10 mouse cellular contexts compared by ENCODE assay signal in genomic region chr10:83724351-83725059, GRCm38 (mm10). TPM values are rescaled to one million over a fixed set of nuclear protein-coding genes. Genes with fewer than 3 reads are reported as not detected.
DNase-seq lines count a peak whose midpoint lies in the region; ATAC-seq and TF ChIP-seq lines count a peak whose summit lies in the region.
"Had no signal": no experiment of that assay in that cellular context is flagged by ENCODE, and none has a peak within 500 bp of the region (broad histone marks: within the 10 kb centered on the region; RNA-seq: fewer than 3 reads in every experiment).

No protein-coding gene starts in this region.

- no peak for ATAC-seq in megakaryocyte progenitor cell, adult 5-6 weeks (replicated peaks; ENCODE audit: poor library complexity)
- ATAC-seq: forebrain, embryonic 14.5 days had no signal

- peaks cover 10% of the 10 kb centered on the region for H3K27me3 ChIP-seq in CH12.LX (replicated peaks)

- TF ChIP-seq RAD21 in CH12.LX (IDR thresholded peaks at IDR 0.05; ENCODE audit: low read depth, low read length): no peak; the same call in 1 of the 2 replicates

- H3K79me2 ChIP-seq in CH12.LX (replicated peaks; ENCODE audit: control insufficient read depth, extremely low read depth, insufficient read depth, poor library complexity, severe bottlenecking): no peaks in the 10 kb centered on the region

- in situ Hi-C loops in CH12.LX (cut with MboI; ENCODE audit: low pct_ligation_motif_present, low pct_unique_long_range_greater_than_20kb, low sequenced_read_pairs): no loop called here

- dilution Hi-C loops in CH12.LX (cut with MboI; ENCODE audit: extremely low pct_ligation_motif_present, extremely low pct_unique_long_range_greater_than_20kb, low sequenced_read_pairs): no loop called here

- H3K4me2 ChIP-seq in CH12.LX (ENCODE audit: insufficient read depth, low read depth, poor library complexity, severe bottlenecking): no peak overlapping the region
- H3K4me2 ChIP-seq: liver, embryonic 15.5 days had no signal

- H3K9me3 ChIP-seq in CH12.LX (replicated peaks; ENCODE audit: low read length): peaks cover 6% of the 10 kb centered on the region
- H3K9me3 ChIP-seq: liver, embryonic 15.5 days had no signal

- peak; percentile 69 for TF ChIP-seq CTCF in layer of hippocampus, adult 2 months (conservative IDR thresholded peaks at IDR 0.05)
- TF ChIP-seq CTCF in CH12.LX (conservative IDR thresholded peaks at IDR 0.05 in 1 of 2, IDR thresholded peaks at IDR 0.05 in 1 of 2; ENCODE audit: low read depth in 2 of 2, low read length in 2 of 2): peak; percentile 26 to 56; a peak in 2 of 4 replicates
- TF ChIP-seq CTCF in embryonic fibroblast, embryonic 13.5 days (IDR thresholded peaks at IDR 0.05; ENCODE audit: borderline replicate concordance, insufficient read depth, low read length): peak; percentile 30; the same call in 1 of the 2 replicates

- peaks cover 3 to 20% of the 10 kb centered on the region in 2 experiments; a peak in 3 of 4 replicates for H3K4me1 ChIP-seq in CH12.LX (ENCODE audit: control insufficient read depth in 1 of 2, insufficient read depth in 2 of 2)
- peaks cover 4% of the 10 kb centered on the region; the same call in 1 of the 2 replicates for H3K4me1 ChIP-seq in embryonic fibroblast, embryonic 13.5 days (ENCODE audit: control insufficient read depth, insufficient read depth, low read length)

- no peak for TF ChIP-seq EP300 in CH12.LX (IDR thresholded peaks at IDR 0.05; ENCODE audit: low read length)

- no peaks in the 10 kb centered on the region for H3K36me3 ChIP-seq in CH12.LX (replicated peaks in 1 of 2; ENCODE audit: control insufficient read depth in 1 of 2, insufficient read depth in 1 of 2, low read length in 1 of 2)
- H3K36me3 ChIP-seq: liver, embryonic 15.5 days had no signal

- DNase-seq in layer of hippocampus, adult 2 months (ENCODE audit: low spot score in 2 of 2): no peak
- no peak for DNase-seq in layer of hippocampus, adult 9-11 months
- DNase-seq in CH12.LX (ENCODE audit: extremely low read depth) (peak; percentile 17), ES-CJ7 (ENCODE audit: low read depth, low spot score) (peak; percentile 75)
- no peak for DNase-seq in gastrocnemius, postnatal 10 days
- DNase-seq: kidney, postnatal 4 days had no signal

- H3K4me3 ChIP-seq in layer of hippocampus, adult 2 months: no peak overlapping the region
- H3K4me3 ChIP-seq in CH12.LX (replicated peaks in 1 of 3; ENCODE audit: low read depth in 2 of 3, low read length in 2 of 3, poor library complexity in 1 of 3): no peak overlapping the region
- no peak overlapping the region for H3K4me3 ChIP-seq in embryonic fibroblast, embryonic 13.5 days (ENCODE audit: insufficient read depth, low read length)
- H3K4me3 ChIP-seq: liver, embryonic 15.5 days had no signal

- TF ChIP-seq POLR2A in CH12.LX (IDR thresholded peaks at IDR 0.05; ENCODE audit: low read depth, low read length): no peak
- TF ChIP-seq POLR2A in embryonic fibroblast, embryonic 13.5 days (IDR thresholded peaks at IDR 0.05; ENCODE audit: low read depth, low read length): no peak

- H3K9ac ChIP-seq in CH12.LX (ENCODE audit: insufficient read depth, low read depth): no peak overlapping the region
- H3K9ac ChIP-seq: liver, embryonic 15.5 days had no signal

- H3K27ac ChIP-seq in layer of hippocampus, adult 2 months: no peak overlapping the region
- no peak overlapping the region for H3K27ac ChIP-seq in CH12.LX (ENCODE audit: insufficient read depth, low read depth)
- no peak overlapping the region for H3K27ac ChIP-seq in embryonic fibroblast, embryonic 13.5 days (ENCODE audit: insufficient read depth, low read length)
- H3K27ac ChIP-seq: liver, embryonic 15.5 days had no signal

TF ChIP-seq in CH12.LX, 34 proteins besides CTCF, POLR2A, EP300 and RAD21:
- TF ChIP-seq SMC3 (IDR thresholded peaks at IDR 0.05; ENCODE audit: low read depth, low read length) (peak; percentile 25; the same call in 1 of the 2 replicates), KAT2A (IDR thresholded peaks at IDR 0.05; ENCODE audit: insufficient replicate concordance, low read length) (no peak)

RNA-seq across cellular contexts. Expression of gene 1500009L16Rik, which starts 1.8 kb away (rescaled TPM):
- 10 to 100 TPM; 14.5 to 15.8 TPM for total RNA-seq in layer of hippocampus, adult 2 months (2021)
- 0.34 and 1.0 TPM in 2 replicates for total RNA-seq in CH12.LX (2012; rRNA removed)
- 1.2 and 1.3 TPM in 2 replicates for total RNA-seq in CH12.LX (2014; rRNA removed)
- polyA plus RNA-seq in CH12.LX (2012; ENCODE audit: insufficient read length, low read depth): 0.89 and 1.4 TPM in 2 replicates
- 12.9 and 21.5 TPM in 2 replicates for polyA plus RNA-seq in embryonic fibroblast, embryonic 13.5 days (2011; ENCODE audit: insufficient read length, low read depth, missing spikeins)
- 0.64 and 1.2 TPM in 2 replicates for total RNA-seq in megakaryocyte progenitor cell, adult 5-6 weeks (2015)
- total RNA-seq in megakaryocyte progenitor cell, adult 5-6 weeks (2017): 0.47 and 0.75 TPM in 2 replicates
- total RNA-seq in gastrocnemius, postnatal 10 days (2021): 1 to 10 TPM; 5.1 to 5.2 TPM

Comparison
In these comparisons a context has a peak if more than half of its experiments do, and no peak if none do; other contexts are left out.
1. DNase-seq: peak in CH12.LX (single experiment) and ES-CJ7 (single experiment); none in layer of hippocampus, adult 2 months (0 of 2), layer of hippocampus, adult 9-11 months (single experiment) and gastrocnemius, postnatal 10 days (single experiment).
2. Peak in every context shown above with its lines, with median percentiles within 50 percentile points of each other: CTCF ChIP-seq.